Mouse (Mus musculus) megakaryocyte, embryonic 14.5 days (primary cell): ENCODE results near the gene Scarf1.

Experiments
- FLI1 ChIP-seq: IDR thresholded peaks from 2 replicates; pipeline ENCODE4 v1.6.1; 2012; ENCODE audit warnings: low read length, inconsistent platforms, mixed read lengths
- GATA1 ChIP-seq: IDR thresholded peaks from 3 replicates; pipeline ENCODE4 v1.6.1; 2012; ENCODE audit warnings: mixed read lengths, low read length, inconsistent platforms, borderline replicate concordance

GRCm38 (mm10) chr11:75465051-75465450, 48.3 kb upstream of the Scarf1 start:
- TF ChIP-seq GATA1: no peak
- no peak for TF ChIP-seq FLI1
